Comparison of ENCODE assay signal across 22 mouse cellular contexts in the genomic region with DNA sequence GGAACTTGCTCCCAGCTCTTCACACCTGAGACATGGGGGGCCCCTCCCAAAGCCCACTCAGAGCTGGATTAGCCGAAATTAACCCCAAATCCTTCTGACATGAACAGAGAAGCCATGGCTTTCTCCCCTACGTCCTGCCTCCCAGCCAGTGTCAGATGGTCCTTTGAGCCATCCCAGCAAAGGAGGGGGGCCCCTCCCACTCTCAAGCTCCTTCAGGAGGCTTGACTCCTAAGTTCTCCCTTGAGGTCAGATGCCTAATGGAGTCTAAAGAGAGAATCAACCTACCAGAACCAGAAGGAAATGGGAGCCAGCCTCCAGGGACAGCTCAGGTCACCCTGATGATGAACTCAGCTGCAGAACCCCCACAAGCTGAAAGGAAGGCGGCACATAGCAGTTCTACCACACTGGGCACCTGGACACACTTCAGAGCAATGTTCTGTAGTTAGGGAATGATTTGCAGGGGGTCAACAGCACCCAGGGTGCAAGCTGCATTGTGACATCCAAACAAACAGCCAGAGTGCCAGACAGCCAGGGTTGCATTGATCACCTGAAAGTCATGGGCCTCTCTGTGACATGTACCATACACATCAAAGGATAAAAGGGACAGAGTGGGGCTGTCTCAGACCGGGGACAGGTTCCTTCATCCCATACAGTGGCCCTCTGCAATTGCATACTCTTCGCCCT.
"Had no signal": no experiment of that assay in that cellular context is flagged by ENCODE, and none has a peak within 500 bp of the region (broad histone marks: within the 10 kb centered on the region; RNA-seq: fewer than 3 reads in every experiment).

No protein-coding gene starts in this region.

- H3K4me2 ChIP-seq: limb, embryonic 12.5 days; limb, embryonic 15.5 days; lung, embryonic 15.5 days; midbrain, embryonic 11.5 days; neural tube, embryonic 12.5 days; neural tube, embryonic 15.5 days; stomach, embryonic 15.5 days had no signal

- DNase-seq: kidney, adult 2 months; kidney, postnatal 36 days; left cerebral cortex, postnatal 4 days; lung, adult 18-20 months; lung, postnatal 10 days; lung, postnatal 36 days; midbrain, embryonic 14.5 days; right cerebral cortex, adult 18-20 months; right cerebral cortex, postnatal 14 days; right cerebral cortex, postnatal 4 days; thymus, postnatal 25 days had no signal

- H3K4me3 ChIP-seq: limb, embryonic 12.5 days; limb, embryonic 15.5 days; lung, embryonic 15.5 days; neural tube, embryonic 12.5 days; neural tube, embryonic 15.5 days; stomach, embryonic 15.5 days had no signal

- H3K36me3 ChIP-seq: limb, embryonic 12.5 days; limb, embryonic 15.5 days; lung, embryonic 15.5 days; neural tube, embryonic 12.5 days; neural tube, embryonic 15.5 days; stomach, embryonic 15.5 days had no signal

- H3K27me3 ChIP-seq: limb, embryonic 12.5 days; limb, embryonic 15.5 days; lung, embryonic 15.5 days; megakaryocyte, embryonic 14.5 days; neural tube, embryonic 12.5 days; neural tube, embryonic 15.5 days; stomach, embryonic 15.5 days had no signal

- H3K4me1 ChIP-seq: limb, embryonic 12.5 days; lung, embryonic 15.5 days; neural tube, embryonic 12.5 days; neural tube, embryonic 15.5 days; stomach, embryonic 15.5 days had no signal

- H3K27ac ChIP-seq: hindbrain, postnatal 0 days; limb, embryonic 12.5 days; limb, embryonic 15.5 days; lung, embryonic 15.5 days; neural tube, embryonic 12.5 days; neural tube, embryonic 15.5 days; stomach, embryonic 15.5 days had no signal

- H3K9ac ChIP-seq: limb, embryonic 12.5 days; limb, embryonic 15.5 days; lung, embryonic 15.5 days; neural tube, embryonic 12.5 days; neural tube, embryonic 15.5 days; stomach, embryonic 15.5 days had no signal

- H3K9me3 ChIP-seq: limb, embryonic 12.5 days; limb, embryonic 15.5 days; lung, embryonic 15.5 days; megakaryocyte, embryonic 14.5 days; neural tube, embryonic 12.5 days; neural tube, embryonic 15.5 days; stomach, embryonic 15.5 days had no signal

- ATAC-seq: hindbrain, postnatal 0 days; inflammation-experienced regulatory T-cells, adult 6 months; intestine, embryonic 16.5 days had no signal
